Mouse (Mus musculus) liver, postnatal 0 days (tissue): ENCODE results near the gene Ptpn5.

ENCODE experiments used
- CTCF ChIP-seq: sonication (generic); IDR thresholded peaks from 2 replicates; pipeline ENCODE4 v1.5.1; 2016; ENCODE audit warnings: antibody characterized with exemption, low read depth
- EP300 ChIP-seq: IDR thresholded peaks from 2 replicates; pipeline ENCODE4 v1.6.1; 2016; ENCODE audit warnings: antibody characterized with exemption, low read depth, mild to moderate bottlenecking

GRCm38 (mm10) chr7:47113383-47113782 is 20.1 kb downstream of the Ptpn5 start:
- TF ChIP-seq CTCF (no peak), EP300 (no peak)
